Mouse (Mus musculus) adrenal gland, postnatal 4 days (tissue): Measurements from ENCODE around the gene Aqp9. TPM values are rescaled to one million over a fixed set of nuclear protein-coding genes. Genes with fewer than 3 reads are reported as not detected.

Source experiments
- DNase-seq, 2 experiments: peaks; one replicate each; pipeline ENCODE4 v3.0.0; 2021 to 2022; ENCODE audit warnings: low spot score in 2 of 2, mixed read lengths in 2 of 2
- long read RNA-seq, 2 experiments: library from polyadenylated mRNA; stranded (forward); transcript quantifications; one replicate each; pipeline ENCODE4 v2.0.0; 2021
- total RNA-seq, 2 experiments: library from RNA; stranded (reverse); gene quantifications; 2 replicates each; pipeline ENCODE4 v1.2.3; 2021

The Aqp9 gene
- 10 to 100 TPM in 1 of 2 experiments, 1 to 10 TPM in 1; 1.0 to 15.7 TPM for total RNA-seq
- long read RNA-seq, experiment 1, transcript Aqp9-202 (6 exons, 2,646 nt): major isoform, 8 of 10 reads
- long read RNA-seq, experiment 1, partial matches to known transcripts: 1 of 10 reads
- long read RNA-seq, experiment 1, other reads (novel, unspliced or antisense): 1 of 10 reads
- long read RNA-seq, experiment 2, partial matches to known transcripts: 0 of 1 reads
- long read RNA-seq, experiment 2, other reads (novel, unspliced or antisense): 1 of 1 reads

GRCm38 (mm10) chr9:71168511-71168910 is at the start of gene Aqp9:
Aqp9 (minus strand) TSS chr9:71168682.
- no peak for DNase-seq

- no peak for DNase-seq
Observed at GRCm38 (mm10) chr9:71217793-71218095, 49.3 kb upstream of the Aqp9 start.

GRCm38 (mm10) chr9:71216996-71217792 is 48.7 kb upstream of the Aqp9 start:
- DNase-seq: no peak

- peak; percentile 5 to 15 for DNase-seq
Observed at GRCm38 (mm10) chr9:71216036-71216995, 47.8 kb upstream of the Aqp9 start.

- peak; percentile 46 to 53 for DNase-seq
Observed at GRCm38 (mm10) chr9:71215248-71216035, 47.0 kb upstream of the Aqp9 start, which contains the start of gene Aldh1a2. Aldh1a2 (plus strand) TSS chr9:71215789.

GRCm38 (mm10) chr9:71213636-71214035 is 45.2 kb upstream of the Aqp9 start:
- DNase-seq: no peak

- no peak for DNase-seq
Observed at GRCm38 (mm10) chr9:71210870-71211269, 42.4 kb upstream of the Aqp9 start.

- no peak for DNase-seq
Observed at GRCm38 (mm10) chr9:71209299-71209698, 40.8 kb upstream of the Aqp9 start.

GRCm38 (mm10) chr9:71202265-71202664 is 33.8 kb upstream of the Aqp9 start:
- DNase-seq: no peak

- no peak for DNase-seq
Observed at GRCm38 (mm10) chr9:71198826-71199225, 30.3 kb upstream of the Aqp9 start.

- DNase-seq: peak; percentile 19 to 52
Observed at GRCm38 (mm10) chr9:71188647-71189415, 20.3 kb upstream of the Aqp9 start.

- DNase-seq: no peak
Observed at GRCm38 (mm10) chr9:71187396-71187795, 18.9 kb upstream of the Aqp9 start.

- no peak for DNase-seq
Observed at GRCm38 (mm10) chr9:71185823-71186222, 17.3 kb upstream of the Aqp9 start.

GRCm38 (mm10) chr9:71185285-71185684 is 16.8 kb upstream of the Aqp9 start:
- DNase-seq: no peak

GRCm38 (mm10) chr9:71179964-71180700 is 11.7 kb upstream of the Aqp9 start:
- DNase-seq: no peak

- no peak for DNase-seq
Observed at GRCm38 (mm10) chr9:71179276-71179896, 10.9 kb upstream of the Aqp9 start.

GRCm38 (mm10) chr9:71175686-71176085 is 7.2 kb upstream of the Aqp9 start:
- no peak for DNase-seq

- no peak for DNase-seq
Observed at GRCm38 (mm10) chr9:71174316-71174975, 6.0 kb upstream of the Aqp9 start.
